Mouse (Mus musculus): ENCODE data around the gene Pithd1.
"Not testable (repeated sequence)": the region's sequence is repeated elsewhere in the genome, so short reads cannot be mapped to it uniquely, and the experiment has no call there.

Pithd1 gene

DNA sequence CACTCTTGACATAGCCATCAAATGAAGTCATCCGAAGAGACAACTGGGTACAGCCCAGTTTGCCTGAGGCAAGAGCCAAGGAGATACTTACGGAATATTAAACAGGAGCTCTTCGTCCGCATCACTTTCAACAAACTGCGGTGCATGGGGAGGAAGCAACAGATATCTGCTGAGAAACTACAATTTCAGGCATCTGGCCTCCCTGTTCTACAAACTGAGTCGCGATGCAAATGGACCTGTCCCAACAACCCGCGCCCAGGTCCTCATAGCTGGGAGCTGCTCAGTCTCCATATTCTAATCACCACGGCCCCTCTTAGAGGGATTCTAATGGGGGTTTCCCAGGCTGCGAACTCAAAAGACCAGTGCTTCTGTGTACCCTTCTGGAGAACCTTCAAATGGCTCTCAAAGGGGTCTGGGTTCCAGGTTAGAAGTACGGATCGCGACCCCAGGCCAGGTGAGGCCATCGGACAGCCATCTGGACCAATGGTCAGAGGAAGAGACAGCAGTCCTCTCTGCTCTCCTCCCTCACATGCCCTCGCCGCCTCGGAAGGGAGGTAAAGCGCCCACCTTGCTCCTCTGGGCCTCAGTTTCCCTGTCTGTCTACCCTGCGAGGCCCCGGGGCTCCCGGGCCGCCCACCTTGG, 642 bp downstream of the Pithd1 start:
- DNase-seq = no peak

DNA sequence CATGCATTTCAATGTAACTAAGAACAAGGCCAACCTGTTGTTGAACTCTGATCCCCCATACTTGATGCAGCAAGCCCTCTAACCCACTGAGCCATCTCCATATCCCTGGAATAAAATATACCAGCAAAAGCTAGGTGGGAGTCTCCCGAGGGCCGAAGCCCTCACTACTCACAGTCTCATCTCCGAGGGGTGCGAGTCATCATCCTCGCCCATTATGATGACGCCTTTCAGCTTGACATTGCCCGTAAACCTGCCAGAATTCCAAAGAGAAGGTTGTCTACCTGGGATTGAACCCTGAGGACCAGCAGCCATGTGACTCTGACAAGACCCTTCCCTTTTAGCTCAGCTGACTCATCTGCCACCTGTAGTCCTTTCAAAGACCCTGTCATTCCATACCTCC, 1.3 kb downstream of the Pithd1 start:
- DNase-seq = no peak

DNA sequence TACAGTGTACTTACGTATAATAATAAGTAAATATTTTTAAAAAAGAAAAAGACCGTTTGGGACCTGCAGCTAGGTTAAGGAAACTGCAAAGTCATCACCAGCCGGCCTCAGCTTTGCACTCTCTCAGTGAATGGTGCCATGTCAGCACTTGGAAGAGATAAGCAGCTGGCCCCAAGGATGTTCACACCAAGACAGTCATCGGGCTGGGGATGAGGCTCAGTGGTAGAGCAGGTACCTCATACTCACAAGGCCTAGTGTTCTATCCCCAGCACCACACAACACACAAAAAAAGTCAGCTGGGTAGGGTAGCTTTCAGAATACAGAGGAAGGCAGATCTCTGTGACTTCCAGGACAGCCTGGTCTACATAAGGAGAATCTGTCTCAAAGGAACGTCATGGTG, 1.9 kb downstream of the Pithd1 start:
- DNase-seq = no peak

DNA sequence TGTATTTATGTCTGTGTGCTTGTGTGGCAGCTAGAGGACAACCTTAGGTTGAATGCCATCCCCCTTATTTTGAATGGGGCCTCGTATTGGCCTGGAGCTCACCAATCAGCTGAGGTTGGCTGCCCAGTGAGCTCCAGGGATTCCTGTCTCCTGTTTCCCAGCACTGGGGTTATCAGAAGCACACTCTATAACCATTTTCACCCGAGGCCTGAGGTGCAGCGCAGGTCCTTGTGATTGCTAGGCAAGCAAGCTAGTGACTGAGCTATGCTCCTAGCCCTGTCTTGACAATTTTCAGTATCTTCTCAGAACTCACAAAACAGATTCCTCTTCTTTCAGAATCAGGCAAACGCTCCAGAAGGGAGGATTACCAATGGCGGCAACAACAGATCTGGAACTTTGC, 2.5 kb downstream of the Pithd1 start:
- DNase-seq = no peak

DNA sequence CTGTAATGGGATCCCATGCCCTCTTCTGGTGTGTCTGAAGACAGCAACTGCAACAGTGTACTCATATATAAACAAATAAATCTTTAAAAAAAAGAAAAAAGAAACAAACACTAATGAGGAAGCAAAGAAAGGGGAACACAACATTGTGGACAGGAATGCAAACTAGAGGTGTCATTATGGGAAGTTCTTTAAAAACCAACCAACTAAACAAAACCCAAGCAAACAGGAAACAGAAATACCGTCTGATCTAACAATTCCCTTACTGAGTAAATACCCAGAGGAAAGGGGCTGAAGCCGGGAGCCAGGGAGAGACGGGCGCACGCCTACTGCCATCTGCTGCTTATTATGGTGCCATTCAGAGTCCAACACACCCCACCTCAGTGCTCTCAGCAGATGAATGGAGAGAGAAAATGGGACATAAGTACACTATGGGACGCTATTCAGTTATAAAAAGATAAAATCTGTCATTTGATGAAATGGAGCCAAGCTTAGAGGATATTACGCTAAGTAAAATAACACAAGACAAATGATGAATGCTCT, 5.5 kb downstream of the Pithd1 start:
- DNase-seq = no peak

DNA sequence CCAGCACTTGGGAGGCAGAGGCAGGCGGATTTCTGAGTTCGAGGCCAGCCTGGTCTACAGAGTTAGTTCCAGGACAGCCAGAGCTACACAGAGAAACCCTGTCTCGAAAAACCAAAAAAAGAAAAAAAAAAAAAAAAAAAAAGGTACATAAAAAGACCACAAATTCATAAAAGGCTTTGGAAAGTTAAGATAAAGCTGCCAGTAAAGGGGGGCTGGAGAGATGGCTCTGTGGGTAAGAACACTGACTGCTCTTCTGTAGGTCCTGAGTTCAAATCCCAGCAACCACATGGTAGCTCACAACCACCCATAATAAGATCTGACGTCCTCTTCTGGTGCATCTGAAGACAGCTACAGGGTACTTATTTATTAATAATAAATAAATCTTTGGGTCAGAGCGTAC, 6.8 kb downstream of the Pithd1 start:
- DNase-seq = not testable (repeated sequence)

DNA sequence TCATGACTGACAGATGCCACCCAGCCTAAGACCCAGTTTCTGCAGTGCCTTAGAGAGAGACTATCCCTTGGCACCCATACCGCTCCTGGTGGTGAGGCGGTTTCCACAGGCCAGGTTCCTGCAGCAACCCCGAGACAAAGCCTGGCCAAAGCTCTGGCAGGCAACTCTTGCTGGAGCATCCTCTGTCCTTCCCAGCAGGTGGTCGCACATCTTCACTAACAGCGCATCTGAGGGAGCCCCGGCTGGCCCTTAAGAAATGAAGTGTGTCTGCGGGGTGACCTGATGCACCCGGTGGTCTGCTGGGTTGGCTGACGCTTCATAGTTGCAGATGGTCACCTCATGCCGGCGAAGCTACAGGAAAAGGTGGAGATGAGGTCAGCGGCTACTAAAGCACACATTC, 10.9 kb downstream of the Pithd1 start:
- peak; percentile 89 for DNase-seq

DNA sequence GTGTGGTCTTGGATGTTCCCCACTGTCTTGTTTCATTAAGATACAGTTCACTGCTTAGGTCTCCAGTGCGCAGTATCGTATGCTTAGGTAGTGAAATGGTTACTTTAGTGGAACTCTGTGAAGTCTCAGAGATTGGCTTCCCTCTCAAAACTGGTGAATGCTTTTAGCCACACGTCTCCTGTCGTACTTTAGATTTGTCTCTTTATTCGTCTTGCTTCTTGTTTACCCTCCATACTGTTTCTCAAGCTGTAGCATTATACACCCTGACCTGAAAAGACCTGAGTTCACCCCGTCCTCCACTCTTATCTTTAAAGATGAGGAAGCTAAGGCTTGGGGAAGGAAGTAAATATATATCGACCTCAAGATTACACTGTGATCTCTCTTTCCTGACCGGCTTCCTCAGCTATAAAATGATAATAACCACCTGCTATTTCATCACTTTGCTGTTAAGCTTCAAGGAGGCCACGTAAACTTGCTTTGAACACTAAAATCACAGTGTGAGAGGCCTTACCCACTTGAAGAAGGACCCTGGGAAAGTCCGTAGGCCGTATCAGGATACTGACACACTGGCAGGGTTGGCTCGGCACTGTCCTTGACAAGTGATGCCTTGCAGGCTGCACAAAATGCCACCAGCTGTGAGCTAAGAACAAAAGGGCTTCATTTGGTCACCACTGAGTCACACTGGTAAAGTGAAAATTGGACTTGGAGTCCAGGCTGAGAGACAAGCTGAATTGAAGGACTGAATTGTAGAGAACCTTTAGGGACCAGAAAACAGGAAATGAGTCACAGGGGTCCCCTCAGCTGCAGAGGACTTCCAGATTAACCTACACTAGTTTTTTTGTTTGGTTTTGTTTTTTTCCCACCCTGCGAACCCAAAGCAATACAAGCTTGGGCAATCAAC, 13.9 kb downstream of the Pithd1 start:
- DNase-seq = peak; percentile 95

DNA sequence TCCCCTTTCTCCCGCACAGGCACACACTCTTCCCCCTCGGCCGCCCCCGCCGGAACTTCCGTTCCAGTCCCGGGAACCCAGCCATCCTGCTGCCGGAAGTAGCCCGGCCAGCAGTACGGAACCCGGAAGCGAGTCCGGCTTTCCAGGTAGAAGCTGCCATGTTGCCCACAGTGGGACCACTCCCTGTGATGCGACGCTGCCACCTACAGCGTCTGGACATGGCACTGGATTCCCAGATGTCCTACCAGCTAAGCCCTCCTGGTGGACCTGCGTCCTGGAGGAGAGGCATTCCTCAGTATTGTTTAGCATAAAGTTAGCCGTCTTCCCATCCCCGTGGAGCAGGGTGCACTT, 14.5 kb downstream of the Pithd1 start, which contains the start of gene Lypla2:
Gene Lypla2, minus strand, starts transcription at position 71 of the 351 bp plus-strand sequence.
- peak; percentile 99 for DNase-seq

DNA sequence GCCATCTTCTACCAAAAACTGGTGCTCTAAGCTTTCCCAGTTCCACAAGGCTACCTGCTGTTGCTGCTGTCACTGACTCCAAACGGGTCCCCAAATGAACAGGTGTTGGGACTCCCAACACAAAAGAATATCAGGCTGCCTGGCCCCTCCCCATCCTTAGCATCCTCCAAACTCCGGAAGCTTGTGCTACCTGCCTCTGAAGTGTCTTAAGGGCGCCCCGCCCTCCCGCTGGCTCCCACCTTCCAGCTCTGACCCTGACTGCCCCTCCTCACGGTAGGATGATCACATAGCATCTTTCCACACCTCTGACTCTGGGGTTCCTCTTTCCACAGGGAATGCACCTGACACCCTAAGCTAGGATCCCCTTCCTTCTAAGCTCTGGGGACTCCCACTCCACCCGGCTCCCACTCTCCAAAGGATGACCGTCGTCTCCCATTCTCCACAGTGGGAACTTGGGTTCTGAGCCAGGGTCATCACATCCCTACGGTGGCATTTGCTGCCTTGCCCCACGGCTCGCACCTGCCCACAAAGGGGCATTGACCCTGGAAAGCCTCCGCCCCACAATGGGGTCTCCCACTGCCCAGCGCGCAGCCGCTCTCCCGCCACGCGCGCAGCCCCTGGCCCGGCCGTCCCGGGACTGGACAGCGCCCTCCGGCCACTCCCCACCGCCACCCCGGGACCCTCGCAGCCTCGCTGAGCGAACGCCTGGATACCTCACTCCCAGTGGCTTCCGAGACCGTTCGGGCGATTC, 15.1 kb downstream of the Pithd1 start:
- no peak for DNase-seq

DNA sequence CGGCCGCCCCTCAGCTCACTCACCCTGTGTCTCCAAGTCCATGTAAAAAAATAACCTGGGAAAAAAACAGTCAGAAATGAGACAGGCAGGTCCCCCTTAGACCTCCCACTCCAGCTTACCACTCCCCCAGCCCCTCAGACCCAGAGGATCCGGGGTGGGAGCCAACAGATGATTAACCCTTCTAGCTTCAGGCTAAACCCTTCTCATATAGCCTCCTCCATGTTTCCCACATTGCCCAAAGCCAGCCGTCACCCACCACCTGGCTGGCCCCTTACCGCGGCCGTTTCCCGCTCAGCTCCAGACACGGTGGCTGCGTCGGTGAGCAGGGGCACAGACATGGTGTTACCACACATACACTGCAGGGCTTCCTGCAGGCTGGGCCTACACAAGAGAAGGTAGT, 16.5 kb downstream of the Pithd1 start:
- DNase-seq = peak; percentile 92

DNA sequence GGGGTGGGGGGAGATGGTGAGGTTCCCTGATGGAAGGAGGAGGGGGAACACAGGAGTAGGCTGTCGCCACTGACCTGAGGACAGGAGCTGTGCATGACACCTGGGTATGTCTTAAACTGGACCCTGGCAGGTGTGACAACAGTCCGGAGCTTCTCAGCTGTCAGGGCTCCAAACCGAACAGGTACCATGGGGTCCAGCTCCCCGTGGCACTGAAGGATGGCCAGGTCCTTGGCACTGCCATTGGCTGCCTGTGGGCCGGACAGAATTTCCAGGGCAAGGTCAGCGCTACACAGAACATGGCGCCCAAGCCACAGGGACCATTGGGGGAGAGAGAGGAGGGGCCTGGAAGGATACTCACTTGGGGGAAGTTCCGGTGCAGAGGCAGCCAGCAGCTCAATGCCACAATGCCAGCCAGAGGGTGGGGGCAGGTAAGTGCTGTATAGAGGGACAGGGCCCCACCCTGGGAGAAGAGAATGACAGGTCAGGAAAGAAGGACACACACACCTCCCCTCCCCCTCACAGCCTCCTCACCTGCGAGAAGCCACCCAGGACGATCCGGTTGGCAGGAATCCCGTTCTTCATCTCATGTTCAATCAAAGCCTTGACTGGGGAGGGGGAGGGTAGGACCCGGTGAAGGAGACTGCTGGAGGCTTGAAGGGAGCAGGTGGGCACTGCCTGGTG, 17.9 kb downstream of the Pithd1 start:
- DNase-seq = peak; percentile 92

DNA sequence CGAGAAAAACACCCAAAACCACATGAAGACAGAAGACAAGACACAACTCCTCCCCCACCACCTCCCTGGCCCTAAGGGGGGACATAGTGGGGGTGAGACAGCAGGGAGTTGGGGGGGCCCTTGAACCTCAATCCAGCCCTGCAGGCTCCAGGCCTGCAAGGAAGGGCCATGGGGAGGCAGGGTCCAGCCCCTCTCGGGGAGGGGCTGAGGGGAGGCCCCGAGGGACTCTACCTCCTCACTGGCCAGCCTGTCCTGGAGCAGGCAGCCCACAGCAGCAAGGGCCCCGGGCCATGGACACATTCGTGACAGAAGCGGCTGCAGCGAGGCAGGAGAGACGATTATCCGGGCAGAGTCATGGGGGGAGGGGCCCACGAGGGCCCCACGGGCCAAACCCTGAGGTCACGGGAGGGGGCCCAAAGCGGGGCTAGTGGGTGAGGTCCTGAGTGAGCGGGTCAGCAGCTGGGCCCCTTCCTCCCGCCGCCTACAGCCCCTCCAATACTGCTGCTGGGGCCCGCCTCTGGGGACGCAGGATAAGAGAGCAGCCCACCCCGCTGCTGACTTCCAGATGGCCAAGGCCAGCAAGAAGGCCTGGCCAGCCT, 18.7 kb downstream of the Pithd1 start:
- peak; percentile 93 for DNase-seq

DNA sequence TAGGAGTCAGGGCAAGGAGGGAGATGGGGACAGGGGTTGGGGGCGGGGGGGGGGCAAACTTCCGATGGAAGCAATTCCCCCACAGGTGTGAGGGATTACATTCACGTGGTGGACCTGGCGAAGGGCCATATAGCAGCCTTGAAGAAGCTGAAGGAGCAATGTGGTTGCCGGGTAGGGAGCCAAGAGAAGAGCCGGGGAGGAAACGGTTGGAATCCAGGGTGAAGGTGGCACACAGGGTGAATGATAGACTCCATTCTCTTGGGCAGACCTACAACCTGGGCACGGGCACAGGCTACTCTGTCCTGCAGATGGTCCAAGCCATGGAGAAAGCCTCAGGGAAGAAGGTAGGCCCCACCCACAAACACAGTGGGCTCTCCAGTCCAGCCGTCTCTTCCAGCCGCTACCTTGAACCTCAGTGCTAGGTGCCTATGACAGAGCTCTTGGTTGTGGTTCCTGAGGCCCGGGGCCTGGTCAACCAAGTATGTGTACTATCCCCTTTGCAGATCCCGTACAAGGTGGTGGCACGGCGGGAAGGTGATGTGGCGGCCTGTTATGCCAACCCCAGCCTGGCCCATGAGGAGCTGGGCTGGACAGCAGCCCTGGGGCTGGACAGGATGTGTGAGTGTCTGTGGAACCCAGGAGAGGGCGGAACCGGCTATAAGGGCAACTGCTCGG, 19.8 kb downstream of the Pithd1 start:
- peak; percentile 94 for DNase-seq

DNA sequence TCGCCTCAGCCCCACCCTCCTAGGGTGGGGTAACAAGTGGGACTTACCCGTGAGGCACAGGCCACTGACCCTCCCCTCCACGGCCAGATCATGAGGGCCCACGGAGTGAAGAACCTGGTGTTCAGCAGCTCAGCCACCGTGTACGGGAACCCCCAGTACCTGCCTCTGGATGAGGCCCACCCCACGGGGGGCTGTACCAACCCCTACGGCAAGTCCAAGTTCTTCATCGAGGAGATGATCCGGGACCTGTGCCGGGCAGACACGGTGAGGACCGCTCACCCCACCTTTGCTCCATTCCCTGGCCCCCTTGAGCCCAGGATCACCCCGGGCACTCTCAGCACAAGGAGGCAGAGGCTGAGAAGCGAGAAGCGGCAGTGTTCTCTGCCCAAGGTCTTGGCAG, 20.8 kb downstream of the Pithd1 start:
- DNase-seq = peak; percentile 92

DNA sequence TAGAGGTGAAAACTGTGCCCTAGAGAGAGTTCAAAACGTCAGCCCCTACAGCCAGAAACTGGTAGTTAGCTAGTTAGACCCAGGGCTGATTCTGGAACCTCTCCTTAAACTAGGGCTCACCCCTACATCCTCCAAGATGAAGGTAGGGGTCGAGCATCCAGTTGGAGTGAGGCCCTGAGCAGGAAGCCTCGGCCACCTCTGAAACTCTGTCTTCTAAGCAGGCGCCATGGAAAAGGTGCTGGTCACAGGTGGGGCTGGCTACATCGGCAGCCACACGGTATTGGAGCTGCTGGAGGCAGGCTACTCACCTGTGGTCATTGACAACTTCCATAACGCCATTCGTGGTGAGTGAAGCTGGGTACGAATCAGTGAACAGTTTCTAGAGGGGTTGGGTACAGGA, 22.0 kb downstream of the Pithd1 start:
- peak; percentile 91 for DNase-seq

DNA sequence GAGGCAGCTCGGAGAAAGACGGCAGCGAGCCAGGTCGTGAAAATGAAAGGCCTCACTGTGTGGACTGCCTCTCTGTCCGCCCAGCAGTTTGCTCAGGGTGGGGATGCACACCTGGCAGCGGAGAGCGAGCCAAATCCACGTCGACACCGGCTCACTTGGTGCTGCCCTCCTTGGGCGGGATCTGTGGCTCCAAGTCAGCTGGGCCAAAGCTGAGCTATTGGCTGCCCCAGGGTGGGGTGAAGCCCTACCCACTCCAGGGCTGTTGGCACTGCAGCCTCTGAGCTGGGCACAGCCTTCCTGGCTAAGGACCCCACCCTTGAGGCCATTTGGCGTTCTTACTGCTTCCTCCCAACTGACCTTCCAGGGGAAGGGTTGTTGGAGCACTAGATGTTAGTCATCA, 22.6 kb downstream of the Pithd1 start:
- DNase-seq = peak; percentile 98

DNA sequence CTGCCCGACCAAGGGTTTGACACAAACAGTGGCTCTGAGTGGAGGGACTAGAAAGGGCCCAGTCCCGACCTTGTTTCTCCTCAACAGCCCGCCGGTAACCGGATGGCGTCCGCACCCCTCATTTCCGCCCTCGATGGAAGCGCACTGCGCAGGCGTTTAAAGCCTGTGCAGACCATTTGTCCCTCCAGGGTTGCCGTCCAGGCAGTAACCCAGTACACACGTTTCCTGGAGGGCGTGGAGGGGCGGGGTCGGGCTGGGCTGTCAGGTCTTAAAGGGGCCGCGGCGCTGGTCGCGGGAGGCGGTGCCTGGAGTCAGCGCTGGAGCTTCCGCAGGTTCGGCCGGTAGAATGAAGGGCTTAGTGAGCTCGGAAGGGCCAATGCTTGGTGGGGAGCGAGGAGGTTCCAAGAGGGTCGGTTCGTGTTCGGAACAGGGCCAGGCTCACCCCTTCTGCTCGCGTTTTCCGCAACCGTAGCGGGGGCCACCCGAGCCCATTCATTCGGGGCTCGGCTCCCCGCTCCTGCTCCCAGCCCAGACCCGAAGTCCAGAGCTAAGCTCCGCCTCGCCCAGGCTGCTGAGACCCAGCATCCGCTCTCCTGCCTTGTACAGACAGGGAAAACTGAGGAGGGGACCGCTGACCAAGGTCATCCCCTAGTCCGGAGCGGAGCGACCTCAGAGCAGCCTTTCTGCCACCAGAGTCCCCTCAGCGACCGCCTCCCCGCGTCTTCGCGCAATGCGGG, 23.4 kb downstream of the Pithd1 start, which contains the start of gene Gale:
Gene Gale, plus strand, starts transcription at position 271 of the 737 bp plus-strand sequence.
- DNase-seq = peak; percentile 100

DNA sequence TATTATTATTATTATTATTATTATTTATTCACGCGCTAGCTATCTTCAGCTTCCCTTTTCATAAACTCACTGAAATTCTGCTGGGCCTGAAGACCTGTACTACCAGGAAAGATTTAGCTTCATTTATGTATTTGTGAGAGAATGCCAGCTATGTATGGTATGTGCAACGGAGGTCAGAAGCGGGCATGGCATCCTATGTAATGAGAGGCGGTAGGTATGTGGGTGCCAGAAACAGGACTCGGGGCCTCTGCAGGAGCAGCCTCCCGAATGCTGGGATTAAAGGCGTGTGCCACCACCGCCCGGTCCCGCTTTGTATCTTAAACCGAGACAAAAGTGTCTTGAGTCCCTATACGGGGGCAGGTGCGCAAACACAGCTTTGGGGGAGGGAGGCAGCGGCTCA, 24.1 kb downstream of the Pithd1 start:
- DNase-seq = no peak

DNA sequence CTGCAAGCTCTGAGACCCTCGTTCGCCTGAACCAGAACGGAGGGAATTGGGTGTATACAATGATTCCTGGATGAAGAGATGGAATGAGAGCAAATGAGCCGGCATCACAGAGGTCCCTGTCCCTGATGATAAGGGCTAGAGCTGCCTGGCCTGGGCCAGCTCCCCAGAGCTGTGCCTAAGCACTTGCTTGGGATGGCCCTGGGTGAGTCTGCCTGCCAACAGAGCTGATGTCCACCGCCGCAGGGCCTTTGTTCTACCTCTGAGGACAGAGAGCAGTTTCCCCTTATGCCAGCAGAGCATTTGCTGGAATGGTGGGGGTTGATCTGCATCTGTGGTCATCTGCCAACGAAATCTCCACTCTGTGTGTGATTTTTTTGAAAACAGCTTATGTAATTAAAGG, 24.9 kb downstream of the Pithd1 start:
- peak; percentile 94 for DNase-seq

DNA sequence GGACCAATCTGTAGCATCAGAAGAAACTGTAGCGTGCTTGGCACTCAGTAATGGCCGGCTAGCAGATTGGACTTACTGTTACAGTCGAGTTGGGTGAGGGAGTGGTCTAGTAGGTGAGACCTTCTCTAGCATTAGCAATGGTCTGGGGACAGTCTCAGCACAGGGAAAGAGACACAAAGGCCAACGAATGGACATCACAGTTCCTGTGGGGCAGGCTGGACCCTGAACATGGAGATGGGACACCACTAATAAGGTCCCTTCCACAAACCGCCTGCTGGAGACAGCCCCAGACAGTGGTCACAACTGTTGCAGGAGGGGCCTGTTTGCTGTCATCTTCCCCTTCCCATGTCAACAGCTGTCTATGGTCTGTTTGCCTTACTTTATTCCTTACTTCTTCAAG, 25.4 kb downstream of the Pithd1 start:
- no peak for DNase-seq
